8 mouse cellular contexts compared by ENCODE assay signal in genomic region chr9:110896595-110896994, GRCm38 (mm10). TPM values are rescaled to one million over a fixed set of nuclear protein-coding genes. Genes with fewer than 3 reads are reported as not detected.
DNase-seq lines count a peak whose midpoint lies in the region; ATAC-seq and TF ChIP-seq lines count a peak whose summit lies in the region.

No protein-coding gene starts in this region.

- no peaks in the 10 kb centered on the region for H3K9me3 ChIP-seq in forebrain, embryonic 13.5 days (replicated peaks)
- H3K9me3 ChIP-seq in liver, postnatal 0 days (ENCODE audit: low read length) = no peaks in the 10 kb centered on the region

- H3K4me3 ChIP-seq in spleen, adult 2 months (ENCODE audit: extremely low read depth, insufficient read depth, insufficient read length) = no peak overlapping the region
- H3K4me3 ChIP-seq in forebrain, embryonic 13.5 days = peak overlapping the region; percentile 14; the same call in 1 of the 2 replicates
- H3K4me3 ChIP-seq in liver, postnatal 0 days (ENCODE audit: low read depth, low read length) = no peak overlapping the region

- no peaks in the 10 kb centered on the region; the same call in 1 of the 2 replicates for H3K4me1 ChIP-seq in spleen, adult 2 months (ENCODE audit: control insufficient read depth, insufficient read depth, insufficient read length)
- peaks cover 11% of the 10 kb centered on the region; the same call in 1 of the 2 replicates for H3K4me1 ChIP-seq in forebrain, embryonic 13.5 days
- peaks cover 5% of the 10 kb centered on the region for H3K4me1 ChIP-seq in liver, postnatal 0 days (ENCODE audit: insufficient read depth)

- TF ChIP-seq POLR2A in spleen, adult 2 months (IDR thresholded peaks at IDR 0.05; ENCODE audit: low read depth, low read length) = no peak

- no peak overlapping the region for H3K9ac ChIP-seq in forebrain, embryonic 13.5 days
- no peak overlapping the region for H3K9ac ChIP-seq in liver, postnatal 0 days (replicated peaks)

- H3K27ac ChIP-seq in spleen, adult 2 months (ENCODE audit: insufficient read depth, low read length) = peak overlapping the region; percentile 45
- no peak overlapping the region for H3K27ac ChIP-seq in forebrain, embryonic 13.5 days
- no peak overlapping the region for H3K27ac ChIP-seq in liver, postnatal 0 days (ENCODE audit: low read depth)

- H3K4me2 ChIP-seq in forebrain, embryonic 13.5 days = peak overlapping the region; percentile 44
- H3K4me2 ChIP-seq in liver, postnatal 0 days (ENCODE audit: low read depth, low read length) = no peak overlapping the region

- peak; percentile 59 for ATAC-seq in forebrain, embryonic 13.5 days
- ATAC-seq in liver, postnatal 0 days = peak; percentile 16; the same call in 1 of the 2 replicates

- no peaks in the 10 kb centered on the region for H3K36me3 ChIP-seq in spleen, adult 2 months (ENCODE audit: control insufficient read depth, insufficient read depth, low read length)
- no peaks in the 10 kb centered on the region for H3K36me3 ChIP-seq in forebrain, embryonic 13.5 days (ENCODE audit: poor library complexity, severe bottlenecking)
- peaks cover 4% of the 10 kb centered on the region for H3K36me3 ChIP-seq in liver, postnatal 0 days (replicated peaks; ENCODE audit: insufficient read depth, low read length)

- DNase-seq in spleen, adult 2 months (ENCODE audit: low read depth in 1 of 2, low spot score in 2 of 2) = peak; percentile 43 to 55
- DNase-seq in spleen, postnatal 14 days (ENCODE audit: low spot score in 2 of 2) = no peak
- DNase-seq in liver, postnatal 0 days = no peak
- DNase-seq in thymus, postnatal 10 days (ENCODE audit: low spot score in 2 of 2) = peak; percentile 75 to 88
- DNase-seq in right cerebral cortex, postnatal 14 days = no peak
- DNase-seq in layer of hippocampus, postnatal 25 days (ENCODE audit: extremely low spot score in 1 of 2, low spot score in 1 of 2) = no peak
- no peak for DNase-seq in urinary bladder, adult 18-20 months (ENCODE audit: low spot score in 2 of 2)

- WGBS in spleen, adult 2 months = 6% methylated on average over 6 of the region's 6 CpGs
- 4% methylated on average over 6 of the region's 6 CpGs for WGBS in forebrain, embryonic 13.5 days
- WGBS in liver, postnatal 0 days (ENCODE audit: insufficient replicate concordance) = 14% methylated on average over 6 of the region's 6 CpGs

- TF ChIP-seq EP300 in liver, postnatal 0 days (IDR thresholded peaks at IDR 0.05; ENCODE audit: low read depth) = no peak

- no peaks in the 10 kb centered on the region for H3K27me3 ChIP-seq in spleen, adult 2 months (ENCODE audit: control insufficient read depth, insufficient read depth, low read length)
- no peaks in the 10 kb centered on the region for H3K27me3 ChIP-seq in forebrain, embryonic 13.5 days
- no peaks in the 10 kb centered on the region for H3K27me3 ChIP-seq in liver, postnatal 0 days (ENCODE audit: insufficient read depth, low read length)

- no peak for TF ChIP-seq CTCF in spleen, adult 2 months (IDR thresholded peaks at IDR 0.05; ENCODE audit: extremely low read depth, insufficient read depth, insufficient read length, insufficient replicate concordance)
- no peak for TF ChIP-seq CTCF in liver, postnatal 0 days (IDR thresholded peaks at IDR 0.05; ENCODE audit: low read depth)

RNA-seq across cellular contexts. Expression of gene Tmie, which starts 16.7 kb away (rescaled TPM):
- polyA plus RNA-seq in spleen, adult 2 months (2012; rRNA removed) = 2.9 and 3.0 TPM in 2 replicates
- polyA plus RNA-seq in forebrain, embryonic 13.5 days (2015; fragmentation: Nextera tagmentation; extraction: Ambion mirVana) = 0.16 and 0.22 TPM in 2 replicates
- 5.4 and 6.0 TPM in 2 replicates for polyA plus RNA-seq in liver, postnatal 0 days (2015; fragmentation: Nextera tagmentation; extraction: Ambion mirVana)
- total RNA-seq in layer of hippocampus, postnatal 25 days (2021) = 1 to 10 TPM; 1.5 to 1.7 TPM

RNA-seq across cellular contexts. Expression of gene Als2cl, which starts 16.9 kb away (rescaled TPM):
- polyA plus RNA-seq in spleen, adult 2 months (2012; rRNA removed) = 58.9 and 64.3 TPM in 2 replicates
- 0.62 and 0.90 TPM in 2 replicates for polyA plus RNA-seq in forebrain, embryonic 13.5 days (2015; fragmentation: Nextera tagmentation; extraction: Ambion mirVana)
- polyA plus RNA-seq in liver, postnatal 0 days (2015; fragmentation: Nextera tagmentation; extraction: Ambion mirVana) = 2.2 TPM in 2 replicates
- total RNA-seq in layer of hippocampus, postnatal 25 days (2021) = 10 to 100 TPM in 1 of 2 experiments, 1 to 10 TPM in 1; 8.6 to 17.6 TPM

RNA-seq across cellular contexts. Expression of gene Fam240a, which starts 20.1 kb away (rescaled TPM):
- polyA plus RNA-seq in spleen, adult 2 months (2012; rRNA removed) = 0.25 and 0.35 TPM in 2 replicates
- polyA plus RNA-seq in forebrain, embryonic 13.5 days (2015; fragmentation: Nextera tagmentation; extraction: Ambion mirVana) = not detected in 2 replicates
- polyA plus RNA-seq in liver, postnatal 0 days (2015; fragmentation: Nextera tagmentation; extraction: Ambion mirVana) = not detected in 2 replicates
- not detected for total RNA-seq in layer of hippocampus, postnatal 25 days (2021)

RNA-seq across cellular contexts. Expression of gene Prss50, which starts 38.8 kb away (rescaled TPM):
- polyA plus RNA-seq in spleen, adult 2 months (2012; rRNA removed) = 3.5 and 5.5 TPM in 2 replicates
- polyA plus RNA-seq in forebrain, embryonic 13.5 days (2015; fragmentation: Nextera tagmentation; extraction: Ambion mirVana) = 0.11 and 0.15 TPM in 2 replicates
- 9.2 and 10.3 TPM in 2 replicates for polyA plus RNA-seq in liver, postnatal 0 days (2015; fragmentation: Nextera tagmentation; extraction: Ambion mirVana)
- total RNA-seq in layer of hippocampus, postnatal 25 days (2021) = under 1 TPM; 0.54 to 0.80 TPM

RNA-seq across cellular contexts. Expression of gene Tdgf1, which starts 49.4 kb away (rescaled TPM):
- 0.08 and 0.14 TPM in 2 replicates for polyA plus RNA-seq in spleen, adult 2 months (2012; rRNA removed)
- polyA plus RNA-seq in forebrain, embryonic 13.5 days (2015; fragmentation: Nextera tagmentation; extraction: Ambion mirVana) = not detected in 2 replicates
- not detected in 2 replicates for polyA plus RNA-seq in liver, postnatal 0 days (2015; fragmentation: Nextera tagmentation; extraction: Ambion mirVana)
- total RNA-seq in layer of hippocampus, postnatal 25 days (2021) = under 1 TPM; 0.23 to 0.66 TPM

Comparison
In these comparisons a context has a peak if more than half of its experiments do, and no peak if none do; other contexts are left out.
1. DNase-seq: peak in spleen, adult 2 months (2 of 2) and thymus, postnatal 10 days (2 of 2); none in spleen, postnatal 14 days (0 of 2), liver, postnatal 0 days (single experiment), right cerebral cortex, postnatal 14 days (single experiment), layer of hippocampus, postnatal 25 days (0 of 2) and urinary bladder, adult 18-20 months (0 of 2).
2. RNA of gene Als2cl, which starts 16.9 kb away (polyA plus RNA-seq): 58.9 to 64.3 TPM in spleen, adult 2 months; 2.2 TPM in liver, postnatal 0 days and 0.62 to 0.90 TPM in forebrain, embryonic 13.5 days; every median in the first group is over 10 times any median in the second.